Mouse (Mus musculus): ENCODE results near the gene Sipa1l3. TPM values are rescaled to one million over a fixed set of nuclear protein-coding genes. Genes with fewer than 3 reads are reported as not detected.

Gene Sipa1l3
- polyA plus RNA-seq, 1 experiment from 2014 or later, result 10.3 TPM

DNA sequence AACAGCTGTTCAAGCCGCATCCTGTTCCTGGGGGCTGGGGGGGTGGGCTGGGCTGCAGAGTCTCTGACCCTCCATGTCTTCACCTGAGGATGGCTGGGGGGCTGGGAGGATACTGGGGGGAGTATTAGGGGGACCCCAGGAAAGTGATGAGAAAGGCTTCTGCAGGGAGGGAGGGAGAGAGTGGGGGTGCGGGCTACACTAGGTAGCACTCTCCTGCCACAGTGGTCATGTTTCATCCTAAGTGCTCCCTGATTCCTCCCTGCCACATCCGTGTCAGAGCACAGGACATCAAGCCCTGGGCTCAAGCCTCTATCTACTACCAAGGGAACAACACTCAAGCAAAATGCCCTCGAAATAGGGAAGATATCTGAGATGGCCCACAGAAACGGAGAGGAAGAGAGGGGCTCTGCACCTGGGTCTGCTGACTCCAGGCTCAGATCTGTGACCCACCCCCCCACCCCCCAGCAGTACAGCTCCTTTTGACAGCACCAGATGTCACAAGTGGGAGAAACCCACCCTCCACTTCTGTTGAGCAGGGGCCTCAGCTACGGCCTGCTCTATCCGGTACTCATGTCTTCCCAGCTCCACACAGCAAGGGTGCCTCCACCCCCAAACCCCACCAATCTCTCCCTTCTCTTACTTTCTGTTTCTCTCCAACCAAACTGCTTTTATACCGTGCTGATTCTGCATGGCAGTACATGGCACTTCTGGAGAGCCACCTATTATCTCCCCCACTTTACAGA is 106.4 kb downstream of the Sipa1l3 start:
- Histone ChIP-seq H3K79me2 (ENCODE audit: inconsistent target) (no peaks in the 10 kb centered on the region), H3K27ac (no peak overlapping the region), H3K4me3 (ENCODE audit: inconsistent target) (no peak overlapping the region), H3K36me3 (ENCODE audit: inconsistent target) (no peaks in the 10 kb centered on the region)
- WGBS (ENCODE audit: missing documents), result 91% methylated on average over 8 of the region's 8 CpGs

DNA sequence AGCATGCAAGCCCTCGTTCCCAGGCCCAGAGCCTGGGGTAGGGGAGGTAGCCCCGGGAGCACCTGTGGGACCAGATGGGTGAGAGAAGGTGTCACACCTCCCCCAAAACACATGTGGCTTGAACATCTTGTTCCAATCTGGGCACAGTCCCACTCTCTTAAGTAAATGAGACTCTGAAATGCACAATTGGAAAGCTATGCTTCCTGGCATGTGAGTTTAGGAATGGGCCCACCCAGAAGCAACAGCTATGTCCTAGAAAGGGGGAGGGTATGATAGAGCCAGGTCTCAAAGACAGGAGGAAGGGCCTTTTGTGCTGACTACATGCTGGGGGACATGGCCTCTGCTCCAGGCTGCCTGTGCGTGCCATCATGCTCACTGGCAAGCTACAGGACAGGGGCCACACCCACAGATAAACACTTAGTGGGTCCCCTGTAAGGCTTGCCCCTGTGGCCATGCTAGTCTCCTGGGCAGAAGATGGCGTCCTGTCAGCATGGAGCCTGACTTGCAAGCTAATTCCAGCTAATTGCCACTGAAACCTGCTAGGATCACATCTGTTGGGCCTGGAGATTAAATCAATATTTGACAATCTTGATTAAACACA is 107.1 kb downstream of the Sipa1l3 start:
- WGBS (ENCODE audit: missing documents), result 95% methylated on average over 4 of the region's 4 CpGs
- Histone ChIP-seq H3K4me3 (ENCODE audit: inconsistent target) (no peak overlapping the region), H3K27ac (no peak overlapping the region), H3K79me2 (ENCODE audit: inconsistent target) (no peaks in the 10 kb centered on the region), H3K36me3 (ENCODE audit: inconsistent target) (no peaks in the 10 kb centered on the region)

DNA sequence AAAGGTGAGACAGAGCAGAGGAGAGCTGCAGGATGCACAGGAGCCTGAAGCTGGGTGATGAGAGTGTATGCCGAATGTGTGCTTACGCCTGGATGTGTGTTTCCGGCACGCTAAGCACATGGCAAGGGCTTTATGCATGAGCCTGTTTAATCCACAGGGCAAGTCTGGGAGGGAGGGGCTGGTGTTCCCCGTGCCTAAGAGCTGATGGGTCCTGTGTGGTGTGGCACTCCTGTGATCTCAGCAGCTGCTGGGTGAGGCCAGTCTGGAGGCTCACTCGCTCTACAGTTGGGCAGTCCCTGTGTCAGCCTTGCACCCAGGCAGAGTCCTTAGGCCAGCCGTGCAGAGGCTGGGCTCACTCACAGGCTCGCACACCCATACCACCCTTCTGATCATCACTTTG is 108.0 kb downstream of the Sipa1l3 start:
- no peaks in the 10 kb centered on the region for H3K36me3 ChIP-seq (ENCODE audit: inconsistent target)
- H3K27ac ChIP-seq, result no peak overlapping the region
- H3K4me3 ChIP-seq (ENCODE audit: inconsistent target), result no peak overlapping the region
- WGBS (ENCODE audit: missing documents), result 93% methylated on average over 8 of the region's 8 CpGs
- H3K79me2 ChIP-seq (ENCODE audit: inconsistent target), result no peaks in the 10 kb centered on the region

DNA sequence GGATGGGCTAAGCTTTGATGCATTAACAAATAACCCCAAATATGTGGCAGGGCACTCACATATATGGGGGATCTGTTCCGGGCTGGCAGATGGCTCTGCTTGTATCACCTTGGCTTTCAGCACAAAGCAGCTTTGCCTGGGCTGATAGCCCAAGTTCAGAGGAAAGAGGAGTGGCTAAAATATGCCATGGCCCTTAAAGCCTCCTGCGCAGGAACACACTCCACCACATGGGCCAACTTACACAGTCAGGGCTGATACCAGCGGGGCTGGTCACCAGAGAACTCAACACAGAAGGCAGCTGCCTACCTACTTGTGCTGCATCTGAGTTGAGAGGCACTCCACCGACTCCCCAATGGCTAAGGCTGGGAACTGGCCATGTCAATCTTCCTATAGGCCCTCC is 111.6 kb downstream of the Sipa1l3 start:
- no peaks in the 10 kb centered on the region for H3K36me3 ChIP-seq (ENCODE audit: inconsistent target)
- H3K4me3 ChIP-seq (ENCODE audit: inconsistent target), result no peak overlapping the region
- no peak overlapping the region for H3K27ac ChIP-seq
- no peaks in the 10 kb centered on the region for H3K79me2 ChIP-seq (ENCODE audit: inconsistent target)
- WGBS (ENCODE audit: missing documents), result 93% methylated on average over 4 of the region's 4 CpGs

DNA sequence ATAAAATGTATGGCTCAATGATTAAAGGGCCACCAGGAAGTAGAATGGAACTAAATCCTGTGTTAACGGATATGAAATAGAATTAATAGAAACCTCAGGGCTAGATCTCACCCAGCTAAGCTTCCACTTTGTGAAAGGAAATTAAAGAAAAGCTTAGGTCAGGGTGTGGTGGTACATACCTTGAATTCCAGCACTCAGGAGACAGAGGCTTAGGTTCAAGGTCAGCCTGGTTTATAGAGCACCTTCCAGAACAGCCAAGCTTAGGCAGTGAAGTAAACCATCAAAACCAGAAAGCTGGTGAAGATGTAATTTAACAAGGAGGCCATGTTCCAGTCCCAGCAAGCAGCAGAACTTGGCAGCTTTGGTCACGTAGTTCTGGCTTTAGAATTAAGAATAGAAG is 114.3 kb downstream of the Sipa1l3 start:
- 97% methylated on average over 2 of the region's 2 CpGs for WGBS (ENCODE audit: missing documents)
- no peak overlapping the region for H3K4me3 ChIP-seq (ENCODE audit: inconsistent target)
- no peaks in the 10 kb centered on the region; the same call in 1 of the 2 replicates for H3K36me3 ChIP-seq (ENCODE audit: inconsistent target)
- H3K27ac ChIP-seq, result no peak overlapping the region
- no peaks in the 10 kb centered on the region for H3K79me2 ChIP-seq (ENCODE audit: inconsistent target)

DNA sequence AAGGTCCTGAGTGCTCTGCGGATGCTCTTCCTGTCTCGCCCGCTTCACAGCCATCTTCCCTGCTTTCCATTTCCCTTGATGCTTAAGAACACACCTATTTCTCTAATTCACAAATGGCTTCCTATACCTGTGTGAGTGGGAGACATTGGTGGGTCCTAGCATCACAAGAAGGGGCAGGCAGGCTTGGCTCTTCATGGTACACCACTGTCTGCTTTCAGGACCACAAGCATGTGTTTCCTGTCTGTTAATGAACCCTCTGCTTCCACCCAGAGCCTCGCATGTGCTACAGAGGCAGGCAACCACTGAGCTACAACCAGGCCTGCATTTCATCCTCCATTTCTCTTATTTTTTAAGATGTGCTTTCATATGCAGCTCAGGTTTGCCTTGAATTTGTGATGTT is 116.4 kb downstream of the Sipa1l3 start:
- Histone ChIP-seq H3K36me3 (ENCODE audit: inconsistent target) (peaks cover 2% of the 10 kb centered on the region; the same call in 1 of the 2 replicates), H3K79me2 (ENCODE audit: inconsistent target) (no peaks in the 10 kb centered on the region), H3K27ac (no peak overlapping the region), H3K4me3 (ENCODE audit: inconsistent target) (no peak overlapping the region)
- WGBS (ENCODE audit: missing documents), result 91% methylated on average over 4 of the region's 4 CpGs

DNA sequence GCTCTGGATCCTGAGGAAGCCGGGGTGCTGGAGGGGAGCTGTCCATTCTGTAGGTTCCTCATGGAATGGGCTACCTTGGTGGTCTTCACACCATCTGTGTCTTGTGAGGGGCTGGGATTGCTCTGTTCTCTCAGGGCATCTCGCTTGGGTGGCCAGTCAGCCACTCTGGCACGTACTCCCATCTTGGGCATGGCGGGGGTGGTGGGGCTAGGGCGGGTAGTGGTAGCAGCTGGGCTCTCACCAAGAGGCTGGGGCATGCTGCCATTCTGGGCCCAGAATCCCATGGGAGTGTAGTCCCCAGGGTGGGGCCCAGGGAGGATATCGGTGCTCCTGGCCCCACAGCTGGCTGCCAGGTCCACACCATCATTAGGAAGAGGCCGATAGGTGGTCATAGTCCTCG is 118.0 kb downstream of the Sipa1l3 start:
- WGBS (ENCODE audit: missing documents), result 96% methylated on average over 8 of the region's 8 CpGs
- Histone ChIP-seq H3K27ac (no peak overlapping the region), H3K36me3 (ENCODE audit: inconsistent target) (peaks cover 16% of the 10 kb centered on the region), H3K79me2 (ENCODE audit: inconsistent target) (no peaks in the 10 kb centered on the region), H3K4me3 (ENCODE audit: inconsistent target) (no peak overlapping the region)

DNA sequence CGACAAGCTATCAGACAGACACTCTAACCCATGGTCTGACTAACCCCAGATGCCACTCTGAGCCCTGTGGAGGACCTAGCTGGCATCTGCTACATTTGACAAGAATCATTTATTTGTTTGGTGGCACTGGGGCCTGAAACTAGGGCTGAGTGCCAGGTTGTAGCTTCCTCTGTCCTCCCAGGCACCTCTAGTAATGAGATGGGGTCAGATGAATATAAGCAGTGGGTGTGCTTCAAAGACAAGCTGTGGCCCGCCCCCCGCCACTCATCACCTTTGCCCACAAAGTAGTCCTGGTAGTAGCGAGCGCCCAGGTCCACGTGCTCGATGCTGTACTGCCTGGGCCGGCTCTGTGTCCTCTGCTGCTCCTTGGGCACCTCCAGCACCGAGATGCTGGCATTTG is 119.4 kb downstream of the Sipa1l3 start:
- Histone ChIP-seq H3K36me3 (ENCODE audit: inconsistent target) (peaks cover 16% of the 10 kb centered on the region), H3K79me2 (ENCODE audit: inconsistent target) (no peaks in the 10 kb centered on the region)
- WGBS (ENCODE audit: missing documents), result 97% methylated on average over 9 of the region's 9 CpGs

DNA sequence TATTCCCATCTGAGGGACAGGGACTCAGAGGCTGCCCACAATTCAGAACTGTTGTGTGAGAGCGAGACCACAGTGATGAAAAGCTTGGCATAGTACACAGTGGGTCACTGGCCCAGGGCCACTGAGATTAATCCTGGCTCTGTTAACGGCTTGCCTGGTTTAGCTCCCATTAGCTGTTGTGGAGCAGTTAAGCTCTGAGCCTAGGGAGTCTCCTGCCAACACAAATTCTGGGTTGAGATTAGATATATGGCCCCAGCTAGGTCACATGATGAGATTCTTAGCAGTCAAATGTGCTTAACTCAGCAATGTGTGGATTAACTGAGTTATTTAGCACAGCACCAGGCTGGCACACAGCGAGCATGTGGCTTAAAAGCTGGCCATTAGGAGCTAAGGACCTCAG is 121.0 kb downstream of the Sipa1l3 start:
- Histone ChIP-seq H3K4me3 (ENCODE audit: inconsistent target) (no peak overlapping the region), H3K36me3 (ENCODE audit: inconsistent target) (peaks cover 16% of the 10 kb centered on the region), H3K79me2 (ENCODE audit: inconsistent target) (no peaks in the 10 kb centered on the region), H3K27ac (no peak overlapping the region)
- WGBS (ENCODE audit: missing documents), result 96% methylated on average over 3 of the region's 3 CpGs

More for the DNA sequence above, 119.4 kb downstream of the Sipa1l3 start:
- Histone ChIP-seq H3K4me3 (ENCODE audit: inconsistent target) (no peak overlapping the region), H3K27ac (no peak overlapping the region)

DNA sequence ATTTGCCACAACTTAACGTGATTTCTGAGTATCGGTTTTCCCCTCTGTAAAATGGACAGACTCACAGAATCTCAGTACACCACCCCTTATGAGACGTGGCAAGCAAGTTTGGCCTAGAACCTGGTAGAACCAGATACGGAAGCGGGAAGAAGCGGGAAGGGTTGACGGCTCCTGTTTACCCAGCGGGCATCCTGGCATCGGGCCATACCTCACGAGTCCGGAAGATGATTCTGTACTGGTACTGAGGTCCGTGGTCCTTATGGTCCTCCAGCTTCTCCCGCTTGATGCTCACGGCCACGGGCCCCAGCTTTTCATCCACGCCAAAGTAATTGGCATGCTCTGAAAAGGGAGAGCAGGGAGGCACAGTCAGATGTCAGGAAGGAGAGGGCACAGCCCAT is 121.5 kb downstream of the Sipa1l3 start:
- H3K36me3 ChIP-seq (ENCODE audit: inconsistent target), result peaks cover 16% of the 10 kb centered on the region

DNA sequence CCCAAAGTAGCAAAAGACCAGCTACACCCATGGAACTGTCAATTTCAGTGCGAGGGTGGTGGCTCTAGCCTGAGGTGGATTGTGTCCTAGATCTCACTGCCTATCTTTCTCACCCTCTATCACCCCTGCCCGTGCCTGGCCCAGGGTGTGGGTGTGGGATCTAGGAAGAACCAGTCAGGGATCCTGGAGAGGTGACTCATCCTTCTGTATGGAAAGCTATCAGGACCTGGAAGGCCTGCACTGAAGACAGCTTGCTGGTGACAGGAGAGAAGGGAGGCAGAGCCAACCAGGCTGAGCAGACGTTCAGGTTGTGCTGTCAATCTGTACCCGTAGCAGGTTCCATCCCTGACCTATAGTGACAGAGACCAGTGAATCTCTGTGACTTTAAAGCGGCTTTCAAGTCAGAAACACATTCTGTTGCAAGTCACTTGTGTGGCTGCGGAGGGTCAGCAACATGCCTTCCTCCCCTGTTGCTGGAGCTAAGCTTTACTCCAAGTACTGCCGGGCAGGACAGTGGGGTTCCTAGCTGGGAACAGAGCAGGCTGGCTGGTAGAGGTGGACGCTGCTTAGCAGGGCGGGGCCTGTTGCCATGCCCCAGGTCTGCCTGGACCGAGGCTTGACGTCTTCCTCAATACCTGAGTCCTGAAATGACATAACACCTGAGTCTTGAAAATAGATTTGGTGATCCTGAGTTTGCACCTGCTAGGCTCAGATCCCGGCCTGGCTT is 122.1 kb downstream of the Sipa1l3 start:
- H3K4me3 ChIP-seq (ENCODE audit: inconsistent target), result no peak overlapping the region
- H3K27ac ChIP-seq, result no peak overlapping the region
- H3K36me3 ChIP-seq (ENCODE audit: inconsistent target), result peaks cover 16% of the 10 kb centered on the region
- 93% methylated on average over 12 of the region's 12 CpGs for WGBS (ENCODE audit: missing documents)
- no peaks in the 10 kb centered on the region for H3K79me2 ChIP-seq (ENCODE audit: inconsistent target)

More for the DNA sequence above, 121.5 kb downstream of the Sipa1l3 start:
- no peak overlapping the region for H3K4me3 ChIP-seq (ENCODE audit: inconsistent target)
- H3K79me2 ChIP-seq (ENCODE audit: inconsistent target), result no peaks in the 10 kb centered on the region
- no peak overlapping the region for H3K27ac ChIP-seq
- WGBS (ENCODE audit: missing documents), result 91% methylated on average over 15 of the region's 16 CpGs

DNA sequence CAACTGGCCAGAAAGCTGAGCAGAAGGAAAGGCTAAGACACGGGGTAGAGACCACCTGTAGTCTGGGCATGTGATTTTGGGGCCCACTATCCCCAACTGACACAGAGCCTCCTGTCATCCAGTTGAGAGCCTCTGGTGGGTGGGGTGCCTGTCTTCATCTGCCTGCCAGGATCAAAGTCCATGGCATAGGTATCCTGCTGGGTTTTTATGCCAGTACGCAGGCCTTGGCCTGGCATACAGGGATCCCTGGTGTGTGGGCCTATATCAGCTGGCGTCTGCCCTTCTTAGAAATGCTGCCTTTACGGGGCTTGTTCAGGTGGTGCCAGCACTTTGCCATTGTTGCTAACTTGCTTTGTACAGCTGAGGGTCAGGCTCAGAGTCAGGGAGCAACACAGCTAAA is 123.3 kb downstream of the Sipa1l3 start:
- peaks cover 16% of the 10 kb centered on the region for H3K36me3 ChIP-seq (ENCODE audit: inconsistent target)
- no peak overlapping the region for H3K4me3 ChIP-seq (ENCODE audit: inconsistent target)
- 94% methylated on average over 4 of the region's 4 CpGs for WGBS (ENCODE audit: missing documents)
- H3K79me2 ChIP-seq (ENCODE audit: inconsistent target), result no peaks in the 10 kb centered on the region
- H3K27ac ChIP-seq, result no peak overlapping the region

DNA sequence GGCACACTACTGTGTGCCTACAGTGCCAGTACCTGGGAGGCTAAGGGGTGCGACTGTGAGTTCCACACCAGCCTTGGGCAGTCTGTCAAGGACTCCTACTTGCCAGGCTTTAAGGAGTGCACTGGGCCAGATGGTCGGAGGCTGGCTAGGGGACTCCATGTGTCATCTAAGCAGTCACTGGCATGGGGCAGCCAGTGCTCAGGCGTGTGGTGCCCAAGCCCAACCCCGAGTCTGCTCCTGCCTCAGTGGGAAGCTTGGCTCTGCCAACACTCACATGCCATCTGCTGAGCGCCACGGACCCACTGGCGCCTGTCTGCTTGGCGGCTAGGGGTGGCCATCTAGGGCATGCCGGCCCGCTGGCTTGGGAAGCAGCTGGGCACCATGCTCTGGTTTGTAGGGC is 125.1 kb downstream of the Sipa1l3 start:
- H3K4me3 ChIP-seq (ENCODE audit: inconsistent target), result no peak overlapping the region
- peaks cover 16% of the 10 kb centered on the region for H3K36me3 ChIP-seq (ENCODE audit: inconsistent target)
- H3K79me2 ChIP-seq (ENCODE audit: inconsistent target), result no peaks in the 10 kb centered on the region
- WGBS (ENCODE audit: missing documents), result 93% methylated on average over 10 of the region's 10 CpGs
- H3K27ac ChIP-seq, result no peak overlapping the region

DNA sequence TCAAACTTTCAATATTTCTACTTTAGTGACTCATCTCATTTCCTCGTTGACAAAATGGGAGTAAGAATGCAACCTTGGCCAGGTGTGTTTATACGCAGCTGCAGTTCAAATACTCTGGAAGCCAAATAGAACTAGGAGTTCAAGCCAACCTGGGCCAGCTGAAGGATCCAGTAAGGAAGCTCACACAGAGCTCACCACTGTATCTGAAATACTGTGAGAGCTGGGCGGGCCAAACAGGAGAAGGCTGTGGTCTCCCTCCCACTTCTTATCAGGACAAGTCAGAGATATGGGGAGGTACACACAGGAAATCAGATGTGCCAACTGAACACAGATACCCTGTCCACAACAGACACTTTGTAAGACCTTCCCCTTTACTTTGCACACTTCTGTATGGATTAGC is 125.6 kb downstream of the Sipa1l3 start:
- no peaks in the 10 kb centered on the region for H3K79me2 ChIP-seq (ENCODE audit: inconsistent target)
- WGBS (ENCODE audit: missing documents), result 86% methylated on average over 3 of the region's 3 CpGs
- peaks cover 16% of the 10 kb centered on the region for H3K36me3 ChIP-seq (ENCODE audit: inconsistent target)
- no peak overlapping the region for H3K4me3 ChIP-seq (ENCODE audit: inconsistent target)
- no peak overlapping the region for H3K27ac ChIP-seq
